Mouse (Mus musculus) thymus, postnatal 36 days (tissue): ENCODE measurements around the gene Rragd.
"Not testable (repeated sequence)": the region's sequence is repeated elsewhere in the genome, so short reads cannot be mapped to it uniquely, and the experiment has no call there.

Source experiments
- DNase-seq, 2 experiments: peaks; one replicate each; pipeline ENCODE4 v3.0.0; 2022; ENCODE audit warnings: mixed read lengths in 2 of 2

The Rragd gene

DNA sequence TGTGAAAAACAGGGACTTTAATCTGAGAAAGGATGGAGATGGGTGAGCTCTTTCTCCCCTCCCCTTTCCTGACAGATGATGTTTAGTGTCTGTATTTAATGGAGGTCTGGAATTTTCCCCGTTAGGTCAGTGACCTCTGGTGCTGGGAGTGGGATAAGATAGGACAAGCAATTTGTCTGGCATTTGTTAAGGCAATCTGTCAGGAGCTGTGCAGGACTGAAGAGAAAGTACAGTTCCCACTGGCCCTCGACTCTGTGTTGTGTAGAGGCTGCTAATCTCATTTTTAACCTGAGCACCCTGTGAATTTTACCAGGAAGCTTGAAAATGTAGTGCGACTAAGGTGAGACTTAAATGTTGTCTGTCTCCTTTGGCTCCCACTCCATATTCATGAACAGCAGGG, 2.8 kb downstream of the Rragd start:
- DNase-seq: no peak

DNA sequence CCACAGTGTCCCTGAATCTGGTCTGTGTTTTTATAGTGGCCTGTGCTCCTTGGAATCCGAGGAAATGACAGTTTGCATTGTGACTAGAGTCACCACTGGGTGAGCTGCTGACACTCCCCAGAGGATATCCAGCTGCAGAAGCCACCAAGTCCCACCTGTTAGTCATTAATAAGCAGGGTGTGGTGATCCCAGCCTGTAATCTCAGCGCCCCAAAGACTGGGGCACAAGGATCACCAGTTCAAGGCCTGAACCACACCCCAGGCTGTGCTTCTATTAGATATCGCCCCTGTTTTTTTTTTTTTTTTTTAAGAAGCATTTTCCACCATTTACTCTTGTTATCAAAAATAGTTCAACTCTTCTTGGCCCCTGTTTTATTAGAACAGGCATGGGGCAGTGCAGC, 4.2 kb downstream of the Rragd start:
- no peak for DNase-seq

DNA sequence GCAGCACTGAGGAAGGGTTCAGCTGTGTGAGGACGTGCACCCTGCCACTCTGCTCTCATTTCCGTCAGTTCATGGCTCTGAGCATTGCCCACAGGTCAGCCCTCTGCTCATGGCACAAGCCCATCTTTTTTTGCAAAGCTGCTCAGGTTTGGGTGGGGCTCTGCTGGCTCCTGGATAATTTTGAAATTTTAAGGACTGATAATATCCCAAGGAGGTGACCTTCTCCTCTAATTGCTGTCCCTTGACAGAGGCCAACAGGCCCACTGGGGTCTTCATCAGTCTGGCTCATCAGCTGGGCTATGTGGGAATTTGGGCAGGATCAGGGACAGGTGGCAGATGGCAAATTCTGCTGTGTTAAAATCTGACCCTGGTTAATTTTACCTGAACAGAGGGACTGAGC, 6.5 kb downstream of the Rragd start:
- no peak for DNase-seq

DNA sequence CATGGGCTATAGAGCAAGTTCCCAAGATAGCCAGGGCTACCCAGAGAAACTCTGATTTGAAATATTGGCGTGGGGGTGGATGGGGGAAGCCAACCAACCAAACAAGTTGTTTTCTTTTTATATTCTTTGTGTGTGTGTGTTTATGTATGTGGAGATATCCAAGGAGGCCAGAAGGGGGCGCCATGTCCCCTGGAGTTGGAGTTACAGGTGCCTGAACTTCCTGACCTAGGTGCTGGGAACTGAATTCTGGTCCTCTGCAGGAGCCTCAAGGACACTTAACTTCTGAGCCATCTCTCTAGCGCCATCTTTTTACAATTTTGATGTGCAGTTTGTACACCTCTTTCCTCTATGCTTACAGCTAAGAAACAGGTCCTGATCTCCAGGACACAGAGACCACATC, 11.3 kb downstream of the Rragd start:
- DNase-seq: peak in 1 of 2 experiments; percentile 12

DNA sequence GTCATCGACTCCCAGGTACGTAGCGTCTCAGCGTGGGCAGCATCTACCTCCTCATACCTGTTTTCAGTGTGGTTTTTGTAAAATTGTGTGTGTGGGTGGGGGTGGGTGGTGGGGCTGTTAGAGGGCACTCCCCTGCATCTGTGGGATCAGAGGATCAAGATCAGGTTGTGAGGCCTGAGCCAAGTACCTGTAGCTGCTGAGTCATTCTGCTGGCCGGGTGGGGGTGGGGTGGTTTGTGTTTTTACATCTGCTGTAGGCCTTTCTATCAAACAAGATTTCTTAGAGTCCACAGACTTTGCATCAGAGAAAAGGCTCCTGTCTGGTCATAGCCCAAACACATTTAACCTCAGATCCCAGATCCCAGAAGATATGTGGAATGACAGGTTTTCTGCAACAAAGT, 13.2 kb downstream of the Rragd start:
- no peak for DNase-seq

DNA sequence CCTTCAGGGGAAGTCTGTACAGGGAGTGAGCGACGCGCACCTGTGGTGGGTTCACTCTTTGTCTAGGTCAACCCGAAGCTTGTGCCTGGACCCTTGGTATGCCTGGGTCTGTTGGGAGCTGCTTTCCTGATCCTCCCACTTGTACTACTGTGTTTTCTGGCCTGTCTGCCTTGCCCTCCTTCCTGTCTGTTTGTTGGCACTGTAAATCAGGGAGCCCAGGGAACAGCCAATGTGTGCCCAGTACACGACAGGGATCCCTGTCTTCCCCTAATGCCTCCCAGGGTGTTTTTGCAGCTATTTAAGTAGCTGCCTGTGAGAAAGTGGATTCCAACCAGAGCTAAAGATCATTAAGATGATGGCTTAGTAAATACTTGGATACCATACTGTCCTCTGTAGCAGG, 14.7 kb downstream of the Rragd start:
- DNase-seq: no peak

DNA sequence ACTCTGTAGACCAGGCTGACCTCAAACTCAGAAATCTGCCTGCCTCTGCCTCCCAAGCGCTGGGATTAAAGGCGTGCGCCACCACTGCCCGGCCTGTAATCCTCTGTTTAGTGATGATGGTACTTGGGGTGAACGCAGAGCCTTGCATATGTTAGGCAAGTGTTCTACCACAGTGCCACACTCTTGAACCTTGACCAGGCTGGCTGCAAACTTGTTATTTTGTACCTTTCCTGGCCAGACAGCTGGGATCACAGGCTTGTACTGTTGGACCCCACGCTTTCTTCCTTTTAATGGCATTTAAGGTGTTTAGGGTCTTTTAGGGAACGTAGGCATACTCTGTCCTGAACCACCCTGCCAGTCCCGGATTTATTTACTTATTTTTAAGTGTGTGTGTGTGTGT, 16.2 kb downstream of the Rragd start:
- no peak for DNase-seq

DNA sequence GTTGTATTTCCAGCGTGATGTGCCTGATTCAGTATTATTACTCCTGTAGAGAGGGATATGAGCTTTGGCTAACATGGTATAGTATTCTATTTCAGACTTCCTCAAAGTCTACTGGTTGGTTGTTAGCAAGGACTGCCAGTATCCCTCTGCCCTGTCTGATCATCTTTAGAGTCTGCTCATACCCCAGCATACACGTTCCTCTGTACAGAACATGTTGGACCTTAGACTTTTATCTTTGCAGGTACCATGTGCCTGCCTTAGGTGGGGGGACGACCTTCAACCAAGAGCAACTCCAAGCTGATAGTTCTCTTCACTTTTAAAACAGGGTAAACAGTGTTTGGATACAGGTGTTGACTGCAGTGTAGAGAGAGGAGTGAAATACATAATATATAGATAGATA, 19.2 kb downstream of the Rragd start:
- DNase-seq: no peak

DNA sequence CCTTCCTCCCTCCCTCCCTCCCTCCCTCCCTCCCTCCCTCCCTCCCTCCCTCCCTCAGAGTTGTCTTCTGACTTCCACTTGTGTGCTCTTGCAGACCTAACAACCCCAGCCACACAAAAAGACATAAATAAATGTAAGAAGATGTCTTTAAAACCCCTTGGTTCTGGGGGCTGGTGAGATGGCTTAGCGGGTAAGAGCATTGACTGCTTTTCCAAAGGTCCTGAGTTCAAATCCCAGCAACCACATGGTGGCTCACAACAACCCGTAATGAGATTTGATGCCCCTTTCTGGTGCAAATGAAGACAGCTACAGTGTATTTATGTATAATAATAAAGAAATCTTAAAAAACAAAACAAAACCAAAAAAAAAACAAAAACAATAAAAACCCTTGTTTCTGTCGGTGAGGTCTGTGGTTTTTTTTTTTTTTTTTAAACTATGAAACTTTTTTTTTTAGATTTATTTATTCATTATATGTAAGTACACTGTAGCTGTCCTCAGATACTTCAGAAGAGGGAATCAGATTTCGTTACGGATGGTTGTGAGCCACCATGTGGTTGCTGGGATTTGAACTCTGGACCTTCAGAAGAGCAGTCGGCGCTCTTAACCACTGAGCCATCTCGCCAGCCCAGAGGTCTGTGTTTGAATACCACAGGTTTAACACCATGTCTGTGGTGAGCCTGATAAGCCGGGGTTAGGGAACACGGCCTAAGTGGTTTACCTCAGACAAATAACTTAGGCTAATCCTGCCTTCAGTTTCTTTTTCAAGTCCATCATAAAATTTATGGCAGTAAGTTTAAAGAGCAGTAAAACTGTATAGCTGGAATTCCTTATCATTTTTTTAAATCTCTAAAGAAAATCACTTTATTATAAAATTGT, 23.0 kb downstream of the Rragd start:
- DNase-seq: not testable (repeated sequence)

DNA sequence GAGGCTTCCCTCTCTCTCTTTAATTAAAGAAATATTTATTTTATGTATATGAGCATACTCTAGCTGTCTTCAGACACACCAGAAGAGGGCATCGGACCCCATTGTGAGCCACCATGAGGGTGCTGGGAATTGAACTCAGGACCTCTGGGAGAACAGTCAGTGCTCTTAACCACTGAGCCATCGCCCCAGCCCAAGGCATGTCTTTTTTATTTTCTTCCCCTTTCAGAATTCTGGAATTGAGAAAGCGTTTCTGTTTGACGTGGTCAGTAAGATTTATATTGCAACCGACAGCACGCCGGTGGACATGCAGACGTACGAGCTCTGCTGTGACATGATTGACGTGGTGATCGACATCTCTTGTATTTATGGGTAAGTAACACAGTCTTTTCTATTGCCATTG, 24.0 kb downstream of the Rragd start:
- DNase-seq: no peak

DNA sequence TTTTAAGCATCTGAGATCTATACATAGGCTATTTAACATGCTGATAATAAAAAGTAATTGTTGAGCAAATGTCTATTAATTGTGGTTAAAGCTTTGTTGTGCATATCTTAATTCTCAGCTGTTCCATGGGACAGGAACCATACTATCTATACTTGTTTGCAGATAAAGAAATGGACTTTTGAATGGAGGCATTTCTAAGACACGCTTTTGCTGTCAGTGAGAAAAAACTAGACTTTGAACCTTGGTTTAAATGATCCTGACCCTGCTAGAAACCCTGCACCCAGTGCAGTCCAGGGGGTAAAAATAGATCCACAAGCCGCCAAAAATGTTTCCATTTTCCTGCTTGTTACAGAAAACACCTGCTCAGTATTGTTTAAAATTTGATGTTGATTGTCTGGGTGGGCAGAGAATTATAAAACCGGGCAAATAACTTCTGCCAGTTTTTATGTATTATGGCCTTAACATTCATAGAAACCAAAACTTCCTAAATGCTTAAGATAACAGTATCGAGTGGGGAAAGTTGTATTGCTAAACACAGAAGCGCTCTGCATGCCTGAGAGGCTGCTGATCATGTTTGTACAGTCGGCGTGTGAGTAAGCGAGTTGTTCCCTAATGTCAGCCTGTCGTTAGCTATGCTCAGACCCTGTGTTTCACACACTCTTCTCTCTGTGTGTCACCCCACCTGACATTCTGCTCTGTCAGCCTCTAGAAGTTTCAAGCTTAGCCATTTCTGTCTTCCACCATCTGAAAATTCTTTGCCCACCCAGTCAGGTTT, 24.8 kb downstream of the Rragd start:
- DNase-seq: no peak

DNA sequence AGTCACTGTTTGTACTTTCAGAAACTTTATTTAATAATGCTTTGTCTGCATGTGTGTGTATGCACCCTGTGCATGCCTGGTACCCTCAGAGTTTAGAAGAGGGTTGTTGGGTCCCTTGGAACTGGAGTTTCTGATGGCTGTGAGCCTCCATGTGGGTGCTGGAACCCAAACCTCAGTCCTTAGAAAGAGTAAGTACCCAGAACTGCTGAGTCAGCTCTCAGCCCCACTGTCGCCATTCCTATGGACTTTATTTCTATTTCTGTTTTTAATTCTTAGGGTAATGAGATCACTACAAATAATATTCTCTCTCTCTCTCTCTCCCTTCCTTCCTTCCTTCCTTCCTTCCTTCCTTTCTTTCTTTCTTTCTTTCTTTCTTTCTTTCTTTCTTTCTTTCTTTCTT, 27.2 kb downstream of the Rragd start:
- DNase-seq: no peak

DNA sequence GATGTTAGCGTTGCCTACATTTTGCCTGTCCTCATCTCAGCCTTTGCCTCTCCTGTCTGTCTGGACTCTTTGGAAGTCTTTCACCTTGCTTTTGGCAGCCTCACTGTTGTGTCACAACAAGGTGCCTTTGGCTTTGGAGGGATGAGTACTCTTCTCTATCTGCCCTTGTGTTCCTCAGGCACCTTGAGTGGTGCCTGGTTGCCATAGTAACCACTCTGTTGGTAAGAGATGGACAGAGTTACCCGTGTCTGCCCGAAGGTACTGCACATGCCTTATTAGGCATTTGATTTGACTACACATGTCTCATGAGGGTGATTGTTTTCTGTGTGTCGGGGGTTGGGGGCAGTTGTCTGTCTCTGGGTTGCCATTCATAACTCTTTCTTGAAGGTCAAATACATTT, 29.6 kb downstream of the Rragd start:
- no peak for DNase-seq

DNA sequence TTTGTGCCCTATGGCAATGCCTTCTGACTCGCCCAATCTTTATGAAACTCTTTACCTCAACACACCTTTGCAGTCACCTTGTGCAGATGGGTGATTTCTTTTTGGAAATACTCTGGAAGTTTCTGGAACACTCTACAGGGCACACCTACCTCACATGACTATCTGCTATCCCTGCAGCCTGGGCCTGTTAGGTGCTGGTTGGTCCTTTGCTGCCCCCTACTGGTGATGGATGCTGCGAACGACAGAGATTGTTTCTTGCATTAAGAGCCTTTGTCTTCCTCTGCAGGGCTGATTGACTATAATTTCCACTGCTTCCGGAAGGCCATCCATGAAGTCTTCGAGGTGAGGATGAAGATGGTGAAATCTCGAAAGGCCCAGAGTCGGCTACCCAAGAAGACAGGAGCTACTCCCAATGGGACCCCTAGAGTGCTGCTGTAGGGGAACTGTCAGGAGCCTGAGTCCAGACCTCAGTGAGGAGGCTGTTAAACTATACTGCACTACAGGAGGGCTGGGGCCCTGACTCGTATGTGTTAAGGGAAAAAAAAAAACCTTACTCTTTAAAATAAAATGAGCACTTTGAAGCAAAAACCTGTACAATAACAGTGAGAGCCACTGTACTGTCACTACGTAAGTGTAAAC, 35.6 kb downstream of the Rragd start:
- peak; percentile 80 to 87 for DNase-seq

DNA sequence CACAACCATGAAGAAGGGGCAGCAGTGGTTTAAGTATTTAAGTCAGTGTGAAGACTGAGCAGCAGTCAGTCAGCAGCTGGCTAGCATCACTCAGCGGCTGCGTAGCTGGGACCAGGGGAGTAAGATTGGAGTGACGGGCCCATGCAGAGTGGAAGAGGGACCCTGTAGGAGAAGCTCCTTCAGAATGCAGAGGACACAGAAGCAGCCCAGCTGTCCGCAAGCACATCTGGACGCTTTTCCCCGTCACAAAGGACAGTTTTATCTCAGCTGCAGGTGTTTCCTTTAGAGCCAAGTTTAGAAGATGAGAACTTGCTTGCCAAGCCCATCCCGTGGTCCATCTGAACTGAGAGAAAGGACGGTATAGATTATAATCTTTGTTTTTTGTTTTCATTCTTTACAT, 41.6 kb downstream of the Rragd start:
- no peak for DNase-seq

DNA sequence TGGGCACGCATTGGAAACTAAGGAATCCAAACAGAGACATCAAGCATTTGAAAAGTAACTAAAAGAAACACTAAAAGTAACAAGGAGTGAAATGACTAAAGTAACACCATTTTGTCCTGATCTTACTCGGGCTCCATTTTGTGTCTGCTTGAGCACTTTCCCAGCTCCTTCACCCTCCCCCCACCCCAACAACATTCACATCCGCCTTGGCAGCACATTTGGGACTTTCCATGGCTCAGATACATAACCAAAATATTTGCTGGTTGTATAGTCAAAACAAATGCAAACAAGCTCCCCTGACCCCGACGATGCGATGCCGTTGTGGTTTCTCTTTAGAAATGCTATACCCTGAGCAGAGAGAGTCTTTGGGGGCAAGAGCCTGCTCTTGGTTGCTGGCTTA, 46.3 kb downstream of the Rragd start:
- no peak for DNase-seq

DNA sequence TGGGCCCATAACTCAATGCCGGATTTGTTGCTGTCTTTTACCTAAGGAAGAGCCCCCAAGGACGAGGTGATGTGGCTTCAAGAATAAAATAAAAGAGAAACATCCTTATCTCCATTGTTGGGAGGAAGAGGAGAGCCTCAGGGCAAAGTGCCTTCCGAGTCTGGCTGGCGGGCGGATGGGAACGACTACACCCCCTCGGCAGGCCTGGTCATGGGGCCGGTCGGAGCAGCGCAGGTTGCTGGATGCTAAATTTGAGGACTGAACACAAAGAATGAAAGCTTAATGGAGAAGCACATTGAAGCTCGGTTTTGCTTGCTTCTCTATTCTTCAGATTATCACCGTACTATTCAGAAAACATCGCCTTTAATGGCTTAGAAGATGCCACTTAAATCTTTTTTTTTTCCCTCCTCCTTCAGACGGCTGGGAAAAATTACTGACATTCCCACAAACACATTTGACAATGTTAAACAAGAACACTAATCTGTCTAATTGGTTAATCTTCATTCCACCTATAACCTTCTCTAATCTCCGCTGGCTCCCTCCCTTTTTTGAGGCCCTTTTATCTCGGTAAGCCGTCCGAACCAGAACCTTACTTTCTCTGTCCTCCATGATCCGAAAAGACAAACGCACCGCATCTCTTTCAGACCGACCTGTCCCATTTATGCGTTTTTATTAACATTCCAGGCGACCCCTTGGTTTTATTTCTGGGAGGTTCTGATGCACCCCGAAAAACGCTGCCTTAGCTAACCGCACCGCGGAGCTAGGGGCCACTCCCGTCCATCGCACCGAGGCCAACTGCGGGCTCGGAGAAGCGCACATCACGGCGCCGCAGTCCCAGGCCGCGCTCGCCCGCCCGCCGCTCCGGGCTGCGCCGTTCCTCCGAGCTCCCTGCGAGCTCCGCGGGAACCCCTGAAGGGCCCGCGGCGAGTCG, 47.7 kb downstream of the Rragd start:
- no peak for DNase-seq

DNA sequence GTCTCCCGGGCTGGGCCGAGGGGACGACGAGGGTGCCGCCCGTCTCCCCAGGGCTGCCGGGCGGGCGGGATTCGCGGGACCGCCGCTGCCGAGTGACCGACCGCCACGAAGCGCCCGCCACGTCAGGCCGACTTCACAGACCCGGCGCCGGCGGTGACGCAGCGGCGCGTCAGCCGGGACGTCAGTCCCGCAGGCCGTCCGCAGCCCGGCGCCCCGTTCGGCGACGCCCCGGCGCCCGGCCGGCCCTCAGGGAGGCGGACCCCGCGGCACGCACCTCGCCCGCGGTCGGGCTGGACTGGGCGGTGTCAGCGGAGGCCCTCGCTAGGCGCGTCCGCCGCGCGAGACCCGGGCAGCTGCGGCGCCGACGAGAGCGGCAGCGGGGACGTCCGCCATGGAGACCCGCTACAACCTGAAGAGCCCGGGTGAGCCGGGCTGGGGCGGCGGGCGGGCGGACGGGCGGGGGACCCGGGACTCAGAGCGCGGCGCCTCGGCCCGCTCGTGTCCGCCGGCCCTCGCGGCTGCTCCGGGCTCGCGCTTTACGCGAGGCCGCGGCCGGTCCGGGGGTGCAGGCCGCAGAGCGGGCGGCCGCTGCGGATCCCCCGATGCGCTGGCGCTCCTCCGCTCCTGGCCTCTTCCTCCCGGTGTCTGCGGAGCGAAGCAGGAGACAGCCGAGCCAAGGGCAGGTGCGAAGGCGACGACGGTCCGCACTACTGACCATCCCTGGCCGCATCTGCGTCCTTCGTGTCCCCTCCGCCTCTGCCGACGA, 48.5 kb downstream of the Rragd start, which contains the start of gene Ube2j1:
Gene Ube2j1 (plus strand): TSS at position 222 of the 766 bp plus-strand sequence.
- DNase-seq: peak; percentile 72 to 78

DNA sequence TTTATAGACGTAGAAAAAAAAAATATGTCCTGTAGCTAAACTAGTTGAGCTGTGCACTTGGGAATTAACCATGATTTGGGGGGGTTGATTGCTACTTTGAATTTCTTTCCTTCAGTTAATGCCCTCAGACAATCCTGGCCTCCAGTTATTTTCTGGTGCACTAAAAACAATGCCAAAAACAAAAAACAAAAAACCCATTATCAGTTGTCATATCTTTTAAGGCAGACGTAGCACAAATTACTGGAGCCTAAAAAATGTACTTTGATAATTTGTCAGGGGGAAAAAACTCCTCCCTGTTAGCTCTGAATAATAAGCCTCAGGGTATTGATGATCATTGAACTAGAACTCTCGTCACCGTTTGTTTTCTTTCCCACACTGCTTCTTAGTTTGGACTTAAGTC, 49.2 kb downstream of the Rragd start:
- DNase-seq: no peak

DNA sequence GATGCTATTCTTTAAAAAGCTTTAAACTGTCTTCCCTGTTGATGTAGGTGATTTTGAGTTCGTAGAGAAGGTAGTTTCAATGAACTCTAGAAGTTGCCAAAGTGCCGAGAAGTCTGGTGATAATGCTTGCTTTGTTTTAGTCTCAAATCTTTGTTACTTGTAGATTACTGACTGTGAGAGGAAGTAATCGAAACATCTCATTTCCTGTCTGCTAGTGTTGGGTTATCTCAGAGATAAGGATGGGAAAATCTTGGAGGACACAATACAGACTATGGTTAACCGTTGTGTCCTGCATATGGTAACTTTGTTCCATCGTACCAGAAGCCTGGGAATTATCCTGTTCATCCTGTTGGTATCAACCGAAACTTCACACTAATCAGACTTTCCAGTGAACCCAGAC, 50.7 kb downstream of the Rragd start:
- DNase-seq: no peak

DNA sequence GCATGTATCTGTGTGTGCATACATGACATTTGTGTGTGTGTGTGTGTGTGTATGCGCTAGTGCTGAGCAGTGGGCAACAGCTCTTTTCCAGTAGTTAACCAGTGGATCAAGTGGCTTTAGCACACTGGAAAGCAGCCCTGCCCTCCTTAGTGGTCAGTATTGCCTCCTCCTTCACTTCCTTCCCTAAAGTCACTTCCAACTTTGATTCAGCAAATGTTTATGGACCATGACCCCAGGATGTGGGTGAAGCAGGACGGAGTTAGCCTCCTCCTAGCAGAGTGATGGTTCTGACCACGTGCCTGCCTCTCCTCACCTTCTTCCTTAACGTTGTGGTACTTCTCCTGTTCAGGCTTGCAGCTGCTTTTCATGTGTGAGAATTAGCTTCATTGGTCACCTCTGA, 57.0 kb downstream of the Rragd start:
- no peak for DNase-seq

DNA sequence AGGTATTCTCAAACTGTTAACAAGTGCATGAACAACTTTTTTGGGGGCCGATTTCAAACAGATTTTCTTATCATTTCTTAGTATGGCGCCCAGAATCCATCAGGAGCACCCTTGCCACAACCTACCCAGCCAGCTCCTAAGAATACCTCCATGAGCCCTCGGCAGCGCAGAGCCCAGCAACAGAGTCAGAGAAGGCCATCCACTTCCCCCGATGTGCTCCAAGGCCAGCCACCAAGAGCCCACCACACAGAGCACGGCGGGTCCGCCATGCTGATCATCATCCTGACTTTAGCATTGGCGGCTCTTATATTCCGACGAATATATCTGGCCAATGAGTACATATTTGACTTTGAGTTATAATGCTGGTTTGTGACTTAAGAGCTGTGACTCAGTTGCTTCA, 66.8 kb downstream of the Rragd start:
- DNase-seq: no peak
